Mouse (Mus musculus) heart, embryonic 13.5 days (tissue): ENCODE results near the gene Rabep1. TPM values are rescaled to one million over a fixed set of nuclear protein-coding genes. Genes with fewer than 3 reads are reported as not detected.

ENCODE experiments used
- ATAC-seq: fragments of 200-750 bp; cut with Nextera tagmentation; 2 replicates; pipeline ENCODE4 v1.8.0; 2017; ENCODE audit warnings: moderate TSS enrichment; ENCODE audit not compliant: insufficient number of reproducible peaks, low FRiP score, low TSS enrichment; ENCODE audit errors: extremely low read depth
- H3K27ac ChIP-seq: fragments of 300-500 bp; sonication (generic); replicated peaks from 2 replicates; pipeline ENCODE4 v1.5.1; 2015; ENCODE audit warnings: moderate library complexity, mild to moderate bottlenecking, inconsistent platforms
- H3K27me3 ChIP-seq: fragments of 300-500 bp; sonication (generic); replicated peaks from 2 replicates; pipeline ENCODE4 v1.6.1; 2015; ENCODE audit warnings: mild to moderate bottlenecking, inconsistent platforms
- H3K36me3 ChIP-seq: fragments of 300-500 bp; sonication (generic); 2 replicates; pipeline ENCODE4 v1.6.1; 2015; ENCODE audit warnings: mild to moderate bottlenecking, inconsistent platforms
- H3K4me1 ChIP-seq: fragments of 300-500 bp; sonication (generic); 2 replicates; pipeline ENCODE4 v1.6.1; 2015; ENCODE audit warnings: inconsistent platforms
- H3K4me2 ChIP-seq: fragments of 300-500 bp; sonication (generic); 2 replicates; pipeline ENCODE4 v1.6.1; 2015; ENCODE audit warnings: inconsistent platforms, mild to moderate bottlenecking, moderate library complexity
- H3K4me3 ChIP-seq: fragments of 300-500 bp; sonication (generic); 2 replicates; pipeline ENCODE4 v1.5.1; 2015; ENCODE audit warnings: moderate library complexity, mild to moderate bottlenecking, inconsistent platforms
- H3K9ac ChIP-seq: fragments of 300-500 bp; sonication (generic); 2 replicates; pipeline ENCODE4 v1.6.1; 2015; ENCODE audit warnings: inconsistent platforms, mild to moderate bottlenecking, moderate library complexity
- H3K9me3 ChIP-seq: fragments of 300-500 bp; sonication (generic); 2 replicates; pipeline ENCODE4 v1.6.1; 2016; ENCODE audit warnings: inconsistent platforms
- WGBS: fragments of 180-500 bp; shearing (Covaris S2); methylation state at CpG from one replicate; pipeline ENCODE4 v1.1.7; 2015; ENCODE audit warnings: mixed read lengths; 5-methylcytosine and 5-hydroxymethylcytosine counted together
- polyA plus RNA-seq: library from polyadenylated mRNA; unstranded; fragments of >200 nt; fragmentation: Nextera tagmentation; extraction: Ambion mirVana; gene quantifications from 2 replicates; pipeline ENCODE4 v1.2.1, GENCODE M21; 2015

Rabep1 gene
- polyA plus RNA-seq, 1 experiment from 2014 or later, result 28.3 TPM

- H3K4me2 ChIP-seq, result no peak overlapping the region
- H3K4me1 ChIP-seq, result peaks cover 13% of the 10 kb centered on the region
- WGBS, result 88% methylated on average over 4 of the region's 4 CpGs
- no peak for ATAC-seq
- no peak overlapping the region for H3K4me3 ChIP-seq
- H3K27me3 ChIP-seq, result no peaks in the 10 kb centered on the region
- H3K27ac ChIP-seq, result no peak overlapping the region
- H3K36me3 ChIP-seq, result peaks cover 78% of the 10 kb centered on the region
- no peaks in the 10 kb centered on the region for H3K9me3 ChIP-seq
- no peak overlapping the region for H3K9ac ChIP-seq
Observed at GRCm38 (mm10) chr11:70964222-70964907, 119.8 kb downstream of the Rabep1 start.

DNA sequence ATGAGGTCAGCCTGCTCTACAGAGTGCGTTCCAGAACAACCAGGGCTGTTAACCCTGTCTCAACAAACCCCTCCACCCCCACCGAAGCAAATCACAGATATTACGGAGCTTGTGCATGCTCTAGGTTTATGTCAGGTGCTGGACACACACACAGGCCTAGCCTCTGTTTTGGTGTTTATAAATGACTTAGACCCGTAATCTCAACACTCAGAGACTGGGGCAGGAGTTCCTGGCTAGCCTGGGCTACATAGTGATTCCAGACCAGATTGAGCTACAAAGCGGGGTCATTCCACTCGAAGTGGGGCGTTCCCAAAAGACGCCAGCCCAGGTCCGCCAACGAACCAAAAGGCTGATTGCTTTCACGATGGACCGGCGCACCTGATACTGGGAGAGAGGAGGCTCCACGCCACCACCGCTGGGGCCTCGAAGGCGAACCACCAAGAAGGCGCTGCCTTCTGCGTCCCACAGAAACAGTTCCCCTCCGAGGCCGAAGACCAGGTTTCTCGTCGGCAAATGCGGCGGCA, 124.8 kb downstream of the Rabep1 start:
- Histone ChIP-seq H3K27ac (peak overlapping the region; percentile 92), H3K4me3 (peak overlapping the region; percentile 93), H3K27me3 (no peaks in the 10 kb centered on the region), H3K4me2 (peak overlapping the region; percentile 95), H3K36me3 (peaks cover 55% of the 10 kb centered on the region), H3K4me1 (peaks cover 19% of the 10 kb centered on the region), H3K9me3 (no peaks in the 10 kb centered on the region), H3K9ac (peak overlapping the region; percentile 95)
- WGBS, result under 1% methylated on average over 25 of the region's 25 CpGs
- ATAC-seq, result peak; percentile 1; the same call in 1 of the 2 replicates

DNA sequence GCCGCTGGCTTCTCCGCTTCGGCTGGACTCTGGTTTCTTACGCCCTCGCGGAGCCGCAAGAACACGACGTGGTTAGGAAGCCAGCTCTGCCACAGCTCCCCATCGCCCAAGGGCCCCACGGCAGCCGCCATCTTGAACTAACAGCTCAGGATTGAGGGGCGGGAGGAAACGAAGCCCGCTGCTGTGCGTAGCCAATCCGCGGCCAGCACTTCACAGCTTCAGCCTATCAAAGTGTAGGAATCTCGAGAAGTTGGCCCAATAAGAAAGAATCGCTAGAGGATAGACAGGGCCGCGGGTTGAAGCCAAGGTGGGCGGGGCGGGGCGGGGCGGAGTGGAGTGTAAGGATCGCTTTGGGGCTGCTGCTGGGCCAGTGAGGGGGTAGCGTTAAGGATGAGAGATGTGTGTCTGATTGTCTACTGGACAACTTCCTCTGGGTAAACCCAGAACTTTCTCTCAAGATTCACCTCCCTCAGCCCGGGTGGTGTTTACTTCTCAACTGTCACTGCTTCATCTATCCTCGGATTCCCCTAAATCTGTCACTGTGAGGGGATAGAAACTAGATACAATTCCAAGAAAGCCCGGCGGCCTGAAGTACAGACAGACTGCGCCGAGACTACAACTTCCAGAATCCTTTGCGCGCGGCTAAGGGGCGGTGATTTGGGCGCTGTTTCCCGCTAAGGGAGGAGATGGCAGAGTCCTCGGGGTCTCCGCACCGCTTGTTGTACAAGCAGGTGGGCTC, 125.4 kb downstream of the Rabep1 start, which contains the start of the genes Nup88 and Rpain:
Gene Nup88 (minus strand): TSS at position 153 of the 739 bp plus-strand sequence.
Gene Rpain (plus strand): TSS at position 393 of the 739 bp plus-strand sequence.
- ATAC-seq, result peak; percentile 94
- Histone ChIP-seq H3K27me3 (no peaks in the 10 kb centered on the region), H3K4me1 (peaks cover 19% of the 10 kb centered on the region), H3K36me3 (peaks cover 55% of the 10 kb centered on the region), H3K9ac (peak within 1 kb of the TSS; percentile 95), H3K4me2 (peak within 1 kb of the TSS; percentile 95), H3K4me3 (peak within 1 kb of the TSS; percentile 93), H3K27ac (peak within 1 kb of the TSS; percentile 92), H3K9me3 (no peaks in the 10 kb centered on the region)
- WGBS, result under 1% methylated on average over 43 of the region's 43 CpGs

GRCm38 (mm10) chr11:70970560-70971540, 126.3 kb downstream of the Rabep1 start:
- WGBS, result 15% methylated on average over 24 of the region's 24 CpGs
- Histone ChIP-seq H3K27ac (peak overlapping the region; percentile 92), H3K4me3 (peak overlapping the region; percentile 93), H3K9me3 (no peaks in the 10 kb centered on the region), H3K36me3 (peaks cover 55% of the 10 kb centered on the region), H3K4me2 (peak overlapping the region; percentile 95), H3K9ac (peak overlapping the region; percentile 95), H3K27me3 (no peaks in the 10 kb centered on the region), H3K4me1 (peaks cover 19% of the 10 kb centered on the region)
- peak; percentile 14; the same call in 1 of the 2 replicates for ATAC-seq

GRCm38 (mm10) chr11:70972586-70972985, 128.0 kb downstream of the Rabep1 start:
- 54% methylated on average over 1 of the region's 1 CpGs for WGBS
- H3K9ac ChIP-seq, result no peak overlapping the region; the same call in 1 of the 2 replicates
- ATAC-seq, result no peak
- no peak overlapping the region for H3K4me2 ChIP-seq
- no peak overlapping the region for H3K4me3 ChIP-seq
- H3K4me1 ChIP-seq, result peaks cover 17% of the 10 kb centered on the region
- no peaks in the 10 kb centered on the region for H3K27me3 ChIP-seq
- peaks cover 60% of the 10 kb centered on the region for H3K36me3 ChIP-seq
- no peak overlapping the region for H3K27ac ChIP-seq
- H3K9me3 ChIP-seq, result no peaks in the 10 kb centered on the region

- ATAC-seq, result no peak
- no peak overlapping the region for H3K4me2 ChIP-seq
- H3K36me3 ChIP-seq, result peaks cover 72% of the 10 kb centered on the region
- H3K9ac ChIP-seq, result no peak overlapping the region
- 72% methylated on average over 4 of the region's 4 CpGs for WGBS
- peaks cover 5% of the 10 kb centered on the region; the same call in 1 of the 2 replicates for H3K4me1 ChIP-seq
- H3K27me3 ChIP-seq, result no peaks in the 10 kb centered on the region
- no peak overlapping the region for H3K27ac ChIP-seq
- no peak overlapping the region for H3K4me3 ChIP-seq
- H3K9me3 ChIP-seq, result no peaks in the 10 kb centered on the region
Observed at GRCm38 (mm10) chr11:70973947-70974346, 129.4 kb downstream of the Rabep1 start.

- Histone ChIP-seq H3K9ac (no peak overlapping the region), H3K4me2 (no peak overlapping the region), H3K27ac (no peak overlapping the region), H3K4me3 (no peak overlapping the region), H3K4me1 (peaks cover 5% of the 10 kb centered on the region; the same call in 1 of the 2 replicates), H3K27me3 (no peaks in the 10 kb centered on the region), H3K36me3 (peaks cover 84% of the 10 kb centered on the region), H3K9me3 (no peaks in the 10 kb centered on the region)
- no peak for ATAC-seq
- 66% methylated on average over 2 of the region's 2 CpGs for WGBS
Observed at GRCm38 (mm10) chr11:70975193-70975592, 130.6 kb downstream of the Rabep1 start.

DNA sequence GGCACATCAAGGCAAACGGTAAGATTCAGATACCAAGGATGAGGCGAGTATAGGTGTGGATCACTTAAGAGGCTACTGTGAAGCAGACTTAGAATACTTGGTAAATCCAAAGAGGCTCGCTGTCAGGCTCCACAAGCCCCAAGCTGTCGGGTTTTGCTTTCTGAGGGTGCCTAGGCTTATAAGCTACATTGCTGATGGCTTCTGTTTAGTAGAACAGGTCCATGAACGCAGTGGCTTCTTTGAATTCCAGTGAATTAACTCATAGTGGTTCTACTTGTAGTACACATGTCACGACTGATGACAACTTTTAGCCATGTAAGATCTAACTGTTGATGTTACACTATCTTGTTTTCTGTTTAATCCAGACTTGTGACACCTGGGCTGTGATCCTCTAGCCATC, 132.7 kb downstream of the Rabep1 start:
- H3K27ac ChIP-seq, result no peak overlapping the region
- peaks cover 13% of the 10 kb centered on the region for H3K4me1 ChIP-seq
- ATAC-seq, result no peak
- no peak overlapping the region for H3K4me3 ChIP-seq
- H3K9ac ChIP-seq, result no peak overlapping the region
- H3K4me2 ChIP-seq, result no peak overlapping the region
- H3K9me3 ChIP-seq, result no peaks in the 10 kb centered on the region
- no peaks in the 10 kb centered on the region for H3K27me3 ChIP-seq
- peaks cover 89% of the 10 kb centered on the region for H3K36me3 ChIP-seq
- 81% methylated on average over 6 of the region's 6 CpGs for WGBS

- peaks cover 72% of the 10 kb centered on the region for H3K36me3 ChIP-seq
- no peak for ATAC-seq
- no peak overlapping the region for H3K27ac ChIP-seq
- WGBS, result 77% methylated on average over 6 of the region's 6 CpGs
- H3K27me3 ChIP-seq, result no peaks in the 10 kb centered on the region
- peaks cover 16% of the 10 kb centered on the region for H3K4me1 ChIP-seq
- no peak overlapping the region; the same call in 1 of the 2 replicates for H3K4me3 ChIP-seq
- H3K9me3 ChIP-seq, result no peaks in the 10 kb centered on the region
- no peak overlapping the region for H3K9ac ChIP-seq
- H3K4me2 ChIP-seq, result no peak overlapping the region
Observed at GRCm38 (mm10) chr11:70980232-70980631, 135.7 kb downstream of the Rabep1 start.

GRCm38 (mm10) chr11:70980751-70981510, 136.4 kb downstream of the Rabep1 start:
- peak overlapping the region; percentile 66 for H3K4me3 ChIP-seq
- WGBS, result 86% methylated on average over 14 of the region's 14 CpGs
- peak overlapping the region; percentile 85 for H3K4me2 ChIP-seq
- ATAC-seq, result no peak
- no peaks in the 10 kb centered on the region for H3K27me3 ChIP-seq
- no peaks in the 10 kb centered on the region for H3K9me3 ChIP-seq
- H3K27ac ChIP-seq, result no peak overlapping the region
- peak overlapping the region; percentile 44; the same call in 1 of the 2 replicates for H3K9ac ChIP-seq
- peaks cover 16% of the 10 kb centered on the region for H3K4me1 ChIP-seq
- peaks cover 72% of the 10 kb centered on the region for H3K36me3 ChIP-seq
